Mouse (Mus musculus): Measurements from ENCODE around the gene Ttc22. TPM values are rescaled to one million over a fixed set of nuclear protein-coding genes. Genes with fewer than 3 reads are reported as not detected.

Gene Ttc22
- total RNA-seq, 2 experiments from 2014 or later = 1.7 to 2.1 TPM

GRCm38 (mm10) chr4:106613560-106613959 lies 8.7 kb upstream of the Ttc22 start:
- intact Hi-C loops (cut with DNase I) = loop anchor here (10.0 kb wide), 1 partner anchor 211 kb away; no protein-coding TSS in a partner anchor
- no peak for DNase-seq (ENCODE audit: extremely low spot score in 1 of 2, low spot score in 2 of 2)

- DNase-seq (ENCODE audit: extremely low spot score in 1 of 2, low spot score in 2 of 2) = peak; percentile 73
- intact Hi-C loops (cut with DNase I) = loop anchor here (2.0 to 10.0 kb wide), 2 partner anchors 95 to 211 kb away; no protein-coding TSS in a partner anchor
These were observed 7.9 kb upstream of the Ttc22 start for GRCm38 (mm10) chr4:106614180-106614797.

- DNase-seq (ENCODE audit: extremely low spot score in 1 of 2, low spot score in 2 of 2) = no peak
- intact Hi-C loops (cut with DNase I) = loop anchor here (2.0 to 10.0 kb wide), 2 partner anchors 94 to 210 kb away; no protein-coding TSS in a partner anchor
These were observed 7.4 kb upstream of the Ttc22 start for GRCm38 (mm10) chr4:106614881-106615280.

GRCm38 (mm10) chr4:106615637-106616036 lies 6.6 kb upstream of the Ttc22 start:
- DNase-seq (ENCODE audit: extremely low spot score in 1 of 2, low spot score in 2 of 2) = no peak
- intact Hi-C loops (cut with DNase I) = loop anchor here (2.0 to 10.0 kb wide), 2 partner anchors 93 to 209 kb away; no protein-coding TSS in a partner anchor

GRCm38 (mm10) chr4:106617056-106617455 lies 5.2 kb upstream of the Ttc22 start, which contains the start of gene Lexm:
Gene Lexm (minus strand): TSS chr4:106617241.
- DNase-seq (ENCODE audit: extremely low spot score in 1 of 2, low spot score in 2 of 2) = peak in 1 of 2 experiments; percentile 67

GRCm38 (mm10) chr4:106618898-106619297 lies 3.3 kb upstream of the Ttc22 start:
- intact Hi-C loops (cut with DNase I) = loop anchor here (10.0 kb wide), 1 partner anchor 206 kb away; no protein-coding TSS in a partner anchor
- DNase-seq (ENCODE audit: extremely low spot score in 1 of 2, low spot score in 2 of 2) = no peak

More at GRCm38 (mm10) chr4:106617056-106617455, 5.2 kb upstream of the Ttc22 start, which contains the start of gene Lexm:
- intact Hi-C loops (cut with DNase I) = loop anchor here (10.0 kb wide), 1 partner anchor 208 kb away; no protein-coding TSS in a partner anchor

GRCm38 (mm10) chr4:106621428-106621827 lies 804 bp upstream of the Ttc22 start:
- intact Hi-C loops (cut with DNase I) = loop anchor here (5.0 kb wide), 1 partner anchor 541 kb away; no protein-coding TSS in a partner anchor
- DNase-seq (ENCODE audit: extremely low spot score in 1 of 2, low spot score in 2 of 2) = no peak

GRCm38 (mm10) chr4:106622712-106623111 lies 480 bp downstream of the Ttc22 start:
- no peak for DNase-seq (ENCODE audit: extremely low spot score in 1 of 2, low spot score in 2 of 2)
- intact Hi-C loops (cut with DNase I) = loop anchor here (5.0 kb wide), 1 partner anchor 540 kb away; no protein-coding TSS in a partner anchor

GRCm38 (mm10) chr4:106624271-106624670 lies 2.0 kb downstream of the Ttc22 start:
- DNase-seq (ENCODE audit: extremely low spot score in 1 of 2, low spot score in 2 of 2) = no peak
- intact Hi-C loops (cut with DNase I) = loop anchor here (5.0 kb wide), 1 partner anchor 538 kb away; no protein-coding TSS in a partner anchor

GRCm38 (mm10) chr4:106627809-106628208 lies 5.6 kb downstream of the Ttc22 start:
- intact Hi-C loops (cut with DNase I) = no loop called here

GRCm38 (mm10) chr4:106628650-106629360 lies 6.6 kb downstream of the Ttc22 start:
- intact Hi-C loops (cut with DNase I) = no loop called here
- DNase-seq (ENCODE audit: extremely low spot score in 1 of 2, low spot score in 2 of 2) = no peak

More at GRCm38 (mm10) chr4:106627809-106628208, 5.6 kb downstream of the Ttc22 start:
- DNase-seq (ENCODE audit: extremely low spot score in 1 of 2, low spot score in 2 of 2) = no peak

- intact Hi-C loops (cut with DNase I) = no loop called here
- DNase-seq (ENCODE audit: extremely low spot score in 1 of 2, low spot score in 2 of 2) = no peak
These were observed 7.1 kb downstream of the Ttc22 start for GRCm38 (mm10) chr4:106629374-106629773.

- DNase-seq (ENCODE audit: extremely low spot score in 1 of 2, low spot score in 2 of 2) = peak; percentile 79 to 91
- intact Hi-C loops (cut with DNase I) = loop anchor here (5.0 kb wide), 2 partner anchors 47 to 77 kb away; partner anchors contain the start of gene Ttc4
These were observed 8.3 kb downstream of the Ttc22 start for GRCm38 (mm10) chr4:106630333-106631220.

- intact Hi-C loops (cut with DNase I) = loop anchor here (5.0 kb wide), 2 partner anchors 45 to 75 kb away; partner anchors contain the start of gene Ttc4
- DNase-seq (ENCODE audit: extremely low spot score in 1 of 2, low spot score in 2 of 2) = no peak
These were observed 10.1 kb downstream of the Ttc22 start for GRCm38 (mm10) chr4:106632313-106632712.

- no peak for DNase-seq (ENCODE audit: extremely low spot score in 1 of 2, low spot score in 2 of 2)
These were observed 11.3 kb downstream of the Ttc22 start for GRCm38 (mm10) chr4:106633281-106634085.

GRCm38 (mm10) chr4:106634086-106634479 lies 11.9 kb downstream of the Ttc22 start:
- DNase-seq (ENCODE audit: extremely low spot score in 1 of 2, low spot score in 2 of 2) = peak in 1 of 2 experiments; percentile 66
- intact Hi-C loops (cut with DNase I) = loop anchor here (5.0 kb wide), 2 partner anchors 43 to 73 kb away; partner anchors contain the start of gene Ttc4

More at GRCm38 (mm10) chr4:106633281-106634085, 11.3 kb downstream of the Ttc22 start:
- intact Hi-C loops (cut with DNase I) = loop anchor here (5.0 kb wide), 2 partner anchors 44 to 74 kb away; partner anchors contain the start of gene Ttc4

GRCm38 (mm10) chr4:106643483-106644217 lies 21.4 kb downstream of the Ttc22 start:
- intact Hi-C loops (cut with DNase I) = no loop called here
- DNase-seq (ENCODE audit: extremely low spot score in 1 of 2, low spot score in 2 of 2) = no peak
